Mouse (Mus musculus): ENCODE data around the gene Lmf2. TPM values are rescaled to one million over a fixed set of nuclear protein-coding genes. Genes with fewer than 3 reads are reported as not detected.

Gene Lmf2
- polyA plus RNA-seq, 1 experiment from 2014 or later: 66.9 TPM

- no peak for ATAC-seq (ENCODE audit: insufficient read depth, low FRiP score)
- 92% methylated on average over 16 of the region's 16 CpGs for WGBS
- H3K9me3 ChIP-seq (replicated peaks; ENCODE audit: control insufficient read depth, low read length): no peaks in the 10 kb centered on the region
- no peak overlapping the region for H3K4me3 ChIP-seq (replicated peaks; ENCODE audit: low read length)
- 0 out of 2 replicates have a peak overlapping the region, but pooled peaks have one; percentile 32 for H3K9ac ChIP-seq (ENCODE audit: low read length)
- no peaks in the 10 kb centered on the region for H3K27me3 ChIP-seq (ENCODE audit: control insufficient read depth, insufficient read depth, low read length)
- no peak overlapping the region for H3K4me2 ChIP-seq (ENCODE audit: low read depth, low read length)
- peaks cover 14% of the 10 kb centered on the region for H3K36me3 ChIP-seq (ENCODE audit: control insufficient read depth, insufficient read depth, low read length)
- H3K27ac ChIP-seq (ENCODE audit: low read length): no peak overlapping the region
- H3K4me1 ChIP-seq (ENCODE audit: control insufficient read depth, insufficient read depth, low read length): peaks cover 13% of the 10 kb centered on the region
Measured at GRCm38 (mm10) chr15:89353837-89354236, 1.6 kb downstream of the Lmf2 start.

- Histone ChIP-seq H3K4me3 (replicated peaks; ENCODE audit: low read length) (no peak overlapping the region), H3K36me3 (ENCODE audit: control insufficient read depth, insufficient read depth, low read length) (peaks cover 14% of the 10 kb centered on the region), H3K9ac (ENCODE audit: low read length) (no peak overlapping the region), H3K9me3 (replicated peaks; ENCODE audit: control insufficient read depth, low read length) (no peaks in the 10 kb centered on the region), H3K27ac (ENCODE audit: low read length) (no peak overlapping the region), H3K27me3 (ENCODE audit: control insufficient read depth, insufficient read depth, low read length) (no peaks in the 10 kb centered on the region), H3K4me1 (ENCODE audit: control insufficient read depth, insufficient read depth, low read length) (peaks cover 9% of the 10 kb centered on the region), H3K4me2 (ENCODE audit: low read depth, low read length) (no peak overlapping the region)
- 92% methylated on average over 12 of the region's 12 CpGs for WGBS
- ATAC-seq (ENCODE audit: insufficient read depth, low FRiP score): no peak
Measured at GRCm38 (mm10) chr15:89352795-89353194, 2.7 kb downstream of the Lmf2 start.

GRCm38 (mm10) chr15:89352054-89352453 is 3.4 kb downstream of the Lmf2 start:
- H3K9me3 ChIP-seq (replicated peaks; ENCODE audit: control insufficient read depth, low read length): no peaks in the 10 kb centered on the region
- no peak overlapping the region for H3K4me2 ChIP-seq (ENCODE audit: low read depth, low read length)
- no peak for ATAC-seq (ENCODE audit: insufficient read depth, low FRiP score)
- peaks cover 14% of the 10 kb centered on the region for H3K36me3 ChIP-seq (ENCODE audit: control insufficient read depth, insufficient read depth, low read length)
- WGBS: 93% methylated on average over 14 of the region's 14 CpGs
- H3K27me3 ChIP-seq (ENCODE audit: control insufficient read depth, insufficient read depth, low read length): no peaks in the 10 kb centered on the region
- no peak overlapping the region for H3K4me3 ChIP-seq (replicated peaks; ENCODE audit: low read length)
- H3K27ac ChIP-seq (ENCODE audit: low read length): no peak overlapping the region
- peaks cover 9% of the 10 kb centered on the region for H3K4me1 ChIP-seq (ENCODE audit: control insufficient read depth, insufficient read depth, low read length)
- no peak overlapping the region for H3K9ac ChIP-seq (ENCODE audit: low read length)

DNA sequence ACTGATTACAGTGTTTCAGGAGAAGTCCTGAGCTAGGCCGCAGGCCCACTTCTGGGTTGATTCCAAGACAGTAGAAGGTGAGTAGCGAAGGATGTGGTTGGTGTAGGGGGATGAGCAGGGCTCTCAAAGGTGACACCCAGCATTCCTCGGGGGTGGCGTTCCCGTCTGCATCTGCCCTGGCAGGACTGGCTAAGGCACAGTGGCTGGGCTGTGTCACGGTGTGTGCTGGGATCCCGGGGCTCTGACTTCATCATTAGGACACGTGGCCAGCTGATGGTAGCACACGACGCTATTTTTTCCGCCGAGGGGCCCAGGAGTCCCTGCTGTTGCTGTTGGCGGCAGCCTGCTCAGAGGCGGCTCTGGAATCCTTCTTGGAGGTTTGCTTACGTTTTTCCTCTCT is 4.2 kb downstream of the Lmf2 start:
- Histone ChIP-seq H3K36me3 (ENCODE audit: control insufficient read depth, insufficient read depth, low read length) (peaks cover 14% of the 10 kb centered on the region), H3K4me1 (ENCODE audit: control insufficient read depth, insufficient read depth, low read length) (peaks cover 9% of the 10 kb centered on the region), H3K4me3 (replicated peaks; ENCODE audit: low read length) (no peak overlapping the region), H3K27me3 (ENCODE audit: control insufficient read depth, insufficient read depth, low read length) (no peaks in the 10 kb centered on the region), H3K9me3 (replicated peaks; ENCODE audit: control insufficient read depth, low read length) (no peaks in the 10 kb centered on the region), H3K27ac (ENCODE audit: low read length) (no peak overlapping the region), H3K9ac (ENCODE audit: low read length) (no peak overlapping the region), H3K4me2 (ENCODE audit: low read depth, low read length) (no peak overlapping the region)
- ATAC-seq (ENCODE audit: insufficient read depth, low FRiP score): no peak
- WGBS: 88% methylated on average over 15 of the region's 15 CpGs

GRCm38 (mm10) chr15:89350447-89350846 is 5.0 kb downstream of the Lmf2 start:
- Histone ChIP-seq H3K4me2 (ENCODE audit: low read depth, low read length) (no peak overlapping the region), H3K9ac (ENCODE audit: low read length) (no peak overlapping the region), H3K9me3 (replicated peaks; ENCODE audit: control insufficient read depth, low read length) (no peaks in the 10 kb centered on the region), H3K4me1 (ENCODE audit: control insufficient read depth, insufficient read depth, low read length) (peaks cover 9% of the 10 kb centered on the region), H3K27me3 (ENCODE audit: control insufficient read depth, insufficient read depth, low read length) (no peaks in the 10 kb centered on the region), H3K36me3 (ENCODE audit: control insufficient read depth, insufficient read depth, low read length) (peaks cover 14% of the 10 kb centered on the region), H3K27ac (ENCODE audit: low read length) (no peak overlapping the region), H3K4me3 (replicated peaks; ENCODE audit: low read length) (no peak overlapping the region)
- no peak for ATAC-seq (ENCODE audit: insufficient read depth, low FRiP score)
- 85% methylated on average over 5 of the region's 5 CpGs for WGBS

GRCm38 (mm10) chr15:89343325-89343724 is 12.1 kb downstream of the Lmf2 start:
- no peak overlapping the region for H3K9ac ChIP-seq (ENCODE audit: low read length)
- H3K4me1 ChIP-seq (ENCODE audit: control insufficient read depth, insufficient read depth, low read length): no peaks in the 10 kb centered on the region
- H3K9me3 ChIP-seq (replicated peaks; ENCODE audit: control insufficient read depth, low read length): no peaks in the 10 kb centered on the region
- no peak overlapping the region for H3K4me2 ChIP-seq (ENCODE audit: low read depth, low read length)
- H3K27me3 ChIP-seq (ENCODE audit: control insufficient read depth, insufficient read depth, low read length): no peaks in the 10 kb centered on the region
- no peak overlapping the region for H3K4me3 ChIP-seq (replicated peaks; ENCODE audit: low read length)
- 82% methylated on average over 3 of the region's 3 CpGs for WGBS
- no peak for ATAC-seq (ENCODE audit: insufficient read depth, low FRiP score)
- H3K36me3 ChIP-seq (ENCODE audit: control insufficient read depth, insufficient read depth, low read length): no peaks in the 10 kb centered on the region
- H3K27ac ChIP-seq (ENCODE audit: low read length): no peak overlapping the region

- ATAC-seq (ENCODE audit: insufficient read depth, low FRiP score): no peak
- H3K9ac ChIP-seq (ENCODE audit: low read length): no peak overlapping the region
- H3K27me3 ChIP-seq (ENCODE audit: control insufficient read depth, insufficient read depth, low read length): no peaks in the 10 kb centered on the region
- 36% methylated on average over 1 of the region's 1 CpGs for WGBS
- no peak overlapping the region for H3K27ac ChIP-seq (ENCODE audit: low read length)
- H3K4me1 ChIP-seq (ENCODE audit: control insufficient read depth, insufficient read depth, low read length): no peaks in the 10 kb centered on the region
- H3K9me3 ChIP-seq (replicated peaks; ENCODE audit: control insufficient read depth, low read length): no peaks in the 10 kb centered on the region
- H3K4me3 ChIP-seq (replicated peaks; ENCODE audit: low read length): no peak overlapping the region
- H3K36me3 ChIP-seq (ENCODE audit: control insufficient read depth, insufficient read depth, low read length): no peaks in the 10 kb centered on the region
- H3K4me2 ChIP-seq (ENCODE audit: low read depth, low read length): no peak overlapping the region
Measured at GRCm38 (mm10) chr15:89341678-89342077, 13.8 kb downstream of the Lmf2 start.

DNA sequence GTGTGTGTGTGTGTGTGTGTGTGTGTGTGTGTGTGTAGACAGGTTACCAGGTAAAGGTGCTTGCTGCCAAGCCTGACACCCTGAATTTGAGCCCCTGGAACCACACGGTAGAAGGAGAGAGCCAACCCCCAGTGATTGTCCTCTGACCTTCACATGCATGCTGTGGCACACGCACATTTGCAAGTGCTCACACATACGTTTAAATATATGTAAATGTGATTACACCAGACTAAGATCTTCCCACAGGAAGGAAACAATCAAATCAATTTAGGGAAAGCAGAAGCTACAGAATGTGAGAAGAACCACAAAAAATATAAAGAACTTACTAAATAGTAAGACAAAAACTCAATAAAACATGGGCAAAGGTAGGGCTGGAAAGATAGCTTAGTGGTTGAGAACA is 15.3 kb downstream of the Lmf2 start:
- WGBS: 75% methylated on average over 3 of the region's 3 CpGs
- H3K9ac ChIP-seq (ENCODE audit: low read length): no peak overlapping the region
- no peak overlapping the region for H3K27ac ChIP-seq (ENCODE audit: low read length)
- no peak overlapping the region for H3K4me2 ChIP-seq (ENCODE audit: low read depth, low read length)
- H3K27me3 ChIP-seq (ENCODE audit: control insufficient read depth, insufficient read depth, low read length): no peaks in the 10 kb centered on the region
- H3K4me1 ChIP-seq (ENCODE audit: control insufficient read depth, insufficient read depth, low read length): no peaks in the 10 kb centered on the region
- no peak overlapping the region for H3K4me3 ChIP-seq (replicated peaks; ENCODE audit: low read length)
- no peaks in the 10 kb centered on the region for H3K9me3 ChIP-seq (replicated peaks; ENCODE audit: control insufficient read depth, low read length)
- H3K36me3 ChIP-seq (ENCODE audit: control insufficient read depth, insufficient read depth, low read length): no peaks in the 10 kb centered on the region
- ATAC-seq (ENCODE audit: insufficient read depth, low FRiP score): no peak

DNA sequence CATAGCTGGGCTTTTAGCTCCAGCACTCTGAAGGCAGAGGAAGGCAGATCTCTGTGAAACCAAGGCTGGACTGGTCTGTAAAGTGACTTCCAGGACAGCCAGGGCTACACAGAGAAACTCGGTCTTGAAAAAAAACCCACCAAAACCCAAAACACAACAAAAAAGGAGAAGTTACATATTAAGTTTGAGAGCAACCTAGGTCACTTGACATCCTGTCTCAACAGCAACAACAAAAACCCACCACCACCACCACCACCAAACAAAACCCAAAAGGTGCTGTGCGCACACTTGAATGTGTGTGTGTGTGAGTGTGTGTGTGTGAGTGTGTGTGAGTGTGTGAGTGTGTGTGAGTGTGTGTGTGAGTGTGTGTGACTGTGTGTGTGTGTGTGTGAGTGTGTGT is 15.8 kb downstream of the Lmf2 start:
- WGBS: 78% methylated on average over 2 of the region's 2 CpGs
- Histone ChIP-seq H3K27me3 (ENCODE audit: control insufficient read depth, insufficient read depth, low read length) (no peaks in the 10 kb centered on the region), H3K27ac (ENCODE audit: low read length) (no peak overlapping the region), H3K4me3 (replicated peaks; ENCODE audit: low read length) (no peak overlapping the region), H3K4me1 (ENCODE audit: control insufficient read depth, insufficient read depth, low read length) (no peaks in the 10 kb centered on the region), H3K4me2 (ENCODE audit: low read depth, low read length) (no peak overlapping the region), H3K36me3 (ENCODE audit: control insufficient read depth, insufficient read depth, low read length) (no peaks in the 10 kb centered on the region), H3K9ac (ENCODE audit: low read length) (no peak overlapping the region), H3K9me3 (replicated peaks; ENCODE audit: control insufficient read depth, low read length) (no peaks in the 10 kb centered on the region)
- no peak for ATAC-seq (ENCODE audit: insufficient read depth, low FRiP score)

GRCm38 (mm10) chr15:89336422-89336821 is 19.0 kb downstream of the Lmf2 start:
- Histone ChIP-seq H3K27ac (ENCODE audit: low read length) (no peak overlapping the region), H3K36me3 (ENCODE audit: control insufficient read depth, insufficient read depth, low read length) (no peaks in the 10 kb centered on the region), H3K27me3 (ENCODE audit: control insufficient read depth, insufficient read depth, low read length) (no peaks in the 10 kb centered on the region), H3K4me3 (replicated peaks; ENCODE audit: low read length) (no peak overlapping the region), H3K4me2 (ENCODE audit: low read depth, low read length) (no peak overlapping the region), H3K4me1 (ENCODE audit: control insufficient read depth, insufficient read depth, low read length) (no peaks in the 10 kb centered on the region), H3K9me3 (replicated peaks; ENCODE audit: control insufficient read depth, low read length) (no peaks in the 10 kb centered on the region), H3K9ac (ENCODE audit: low read length) (no peak overlapping the region)
- no peak for ATAC-seq (ENCODE audit: insufficient read depth, low FRiP score)
- WGBS: 77% methylated on average over 14 of the region's 14 CpGs

Measured in stomach, embryonic 16.5 days (tissue).